Mouse (Mus musculus): Measurements from ENCODE around the gene Zkscan4.

Zkscan4 gene

GRCm38 (mm10) chr13:21530781-21531201 lies 52.1 kb downstream of the Zkscan4 start, which contains the start of gene Zkscan8:
TSS of gene Zkscan8 (minus strand) at chr13:21531120.
- DNase-seq: peak; percentile 88

Data from cerebellum, adult 8-10 months (tissue).